Mouse (Mus musculus) small intestine, adult 2 months (tissue): ENCODE data around the gene Ptpn18.

Experiments
- CTCF ChIP-seq: fragments of 200-500 bp; IDR thresholded peaks from 2 replicates; pipeline ENCODE4 v1.5.1; 2012; ENCODE audit warnings: low read depth, mild to moderate bottlenecking, control low read depth, inconsistent platforms, low read length, moderate library complexity, mixed read lengths; ENCODE audit not compliant: insufficient replicate concordance, insufficient read length; ENCODE audit errors: extremely low read depth
- POLR2A ChIP-seq: fragments of 200-500 bp; IDR thresholded peaks from 2 replicates; pipeline ENCODE4 v1.6.1; 2012; ENCODE audit warnings: low read depth, mild to moderate bottlenecking, control low read depth, inconsistent platforms, low read length, moderate library complexity

- no peak for TF ChIP-seq CTCF
- no peak for TF ChIP-seq POLR2A
Observed at GRCm38 (mm10) chr1:34481920-34482669, 22.5 kb downstream of the Ptpn18 start.
